Mouse (Mus musculus): ENCODE data around the gene Taf1a. TPM values are rescaled to one million over a fixed set of nuclear protein-coding genes. Genes with fewer than 3 reads are reported as not detected.
"Not testable (repeated sequence)": the region's sequence is repeated elsewhere in the genome, so short reads cannot be mapped to it uniquely, and the experiment has no call there.

The Taf1a gene
- total RNA-seq (2015) (16.1 and 18.4 TPM in 2 replicates), total RNA-seq (2017) (19.5 and 22.4 TPM in 2 replicates)

- peak; percentile 97 for ATAC-seq (replicated peaks; ENCODE audit: poor library complexity)
Observed at GRCm38 (mm10) chr1:183388426-183389406, at the start of gene Taf1a. Taf1a (plus strand) TSS chr1:183388981.

- ATAC-seq (replicated peaks; ENCODE audit: poor library complexity) = not testable (repeated sequence)
Observed at GRCm38 (mm10) chr1:183342902-183343301, 45.9 kb upstream of the Taf1a start.

- peak; percentile 83 for ATAC-seq (replicated peaks; ENCODE audit: poor library complexity)
Observed at GRCm38 (mm10) chr1:183344886-183345816, 43.6 kb upstream of the Taf1a start.

GRCm38 (mm10) chr1:183345817-183346195 lies 43.0 kb upstream of the Taf1a start:
- no peak for ATAC-seq (replicated peaks; ENCODE audit: poor library complexity)

- peak; percentile 84 for ATAC-seq (replicated peaks; ENCODE audit: poor library complexity)
Observed at GRCm38 (mm10) chr1:183349840-183350239, 38.9 kb upstream of the Taf1a start.

GRCm38 (mm10) chr1:183358901-183359300 lies 29.9 kb upstream of the Taf1a start:
- no peak for ATAC-seq (replicated peaks; ENCODE audit: poor library complexity)

GRCm38 (mm10) chr1:183362301-183362700 lies 26.5 kb upstream of the Taf1a start:
- ATAC-seq (replicated peaks; ENCODE audit: poor library complexity) = peak; percentile 91

- no peak; the same call in 1 of the 2 replicates for ATAC-seq (replicated peaks; ENCODE audit: poor library complexity)
Observed at GRCm38 (mm10) chr1:183362729-183363576, 25.8 kb upstream of the Taf1a start.

- no peak for ATAC-seq (replicated peaks; ENCODE audit: poor library complexity)
Observed at GRCm38 (mm10) chr1:183363577-183363867, 25.3 kb upstream of the Taf1a start.

GRCm38 (mm10) chr1:183366361-183366760 lies 22.4 kb upstream of the Taf1a start:
- ATAC-seq (replicated peaks; ENCODE audit: poor library complexity) = no peak

GRCm38 (mm10) chr1:183368601-183369400 lies 20.0 kb upstream of the Taf1a start:
- ATAC-seq (replicated peaks; ENCODE audit: poor library complexity) = peak; percentile 15

GRCm38 (mm10) chr1:183369427-183370014 lies 19.3 kb upstream of the Taf1a start, which contains the start of gene Mia3:
Mia3 (minus strand) TSS chr1:183369553.
- ATAC-seq (replicated peaks; ENCODE audit: poor library complexity) = peak; percentile 98

- ATAC-seq (replicated peaks; ENCODE audit: poor library complexity) = no peak
Observed at GRCm38 (mm10) chr1:183374728-183375127, 14.1 kb upstream of the Taf1a start.

GRCm38 (mm10) chr1:183377045-183377444 lies 11.7 kb upstream of the Taf1a start:
- no peak for ATAC-seq (replicated peaks; ENCODE audit: poor library complexity)

GRCm38 (mm10) chr1:183378321-183378941 lies 10.3 kb upstream of the Taf1a start:
- peak; percentile 86 for ATAC-seq (replicated peaks; ENCODE audit: poor library complexity)

- ATAC-seq (replicated peaks; ENCODE audit: poor library complexity) = not testable (repeated sequence)
Observed at GRCm38 (mm10) chr1:183379376-183379775, 9.4 kb upstream of the Taf1a start.

- no peak for ATAC-seq (replicated peaks; ENCODE audit: poor library complexity)
Observed at GRCm38 (mm10) chr1:183381816-183382215, 7.0 kb upstream of the Taf1a start.

- ATAC-seq (replicated peaks; ENCODE audit: poor library complexity) = no peak
Observed at GRCm38 (mm10) chr1:183382621-183383020, 6.2 kb upstream of the Taf1a start.

- ATAC-seq (replicated peaks; ENCODE audit: poor library complexity) = not testable (repeated sequence)
Observed at GRCm38 (mm10) chr1:183387421-183387820, 1.4 kb upstream of the Taf1a start.

All from megakaryocyte progenitor cell, adult 5-6 weeks (primary cell).